Mouse (Mus musculus) megakaryocyte, embryonic 14.5 days (primary cell): ENCODE data around the gene Atn1.

Source experiments
- FLI1 ChIP-seq: IDR thresholded peaks from 2 replicates; pipeline ENCODE4 v1.6.1; 2012; ENCODE audit warnings: low read length, inconsistent platforms, mixed read lengths
- GATA1 ChIP-seq: IDR thresholded peaks from 3 replicates; pipeline ENCODE4 v1.6.1; 2012; ENCODE audit warnings: mixed read lengths, low read length, inconsistent platforms, borderline replicate concordance

GRCm38 (mm10) chr6:124728621-124729020 is 27.7 kb downstream of the Atn1 start:
- TF ChIP-seq GATA1 (no peak), FLI1 (no peak)
